Mouse (Mus musculus): ENCODE results near the gene Mptx2. TPM values are rescaled to one million over a fixed set of nuclear protein-coding genes. Genes with fewer than 3 reads are reported as not detected.
"Not testable (repeated sequence)": the region's sequence is repeated elsewhere in the genome, so short reads cannot be mapped to it uniquely, and the experiment has no call there.

The Mptx2 gene
- not detected in 2 replicates for polyA plus RNA-seq (2012; rRNA removed)

- DNase-seq (ENCODE audit: low spot score): no peak
Observed at GRCm38 (mm10) chr1:173277677-173278076, at the start of gene Mptx2. Gene Mptx2, minus strand, starts transcription at chr1:173277777.

GRCm38 (mm10) chr1:173326552-173326951 lies 49.0 kb upstream of the Mptx2 start:
- DNase-seq (ENCODE audit: low spot score): no peak

- DNase-seq (ENCODE audit: low spot score): no peak
Observed at GRCm38 (mm10) chr1:173325395-173325794, 47.8 kb upstream of the Mptx2 start.

- no peak for DNase-seq (ENCODE audit: low spot score)
Observed at GRCm38 (mm10) chr1:173324961-173325360, 47.4 kb upstream of the Mptx2 start.

GRCm38 (mm10) chr1:173323839-173324585 lies 46.4 kb upstream of the Mptx2 start:
- DNase-seq (ENCODE audit: low spot score): no peak

- DNase-seq (ENCODE audit: low spot score): no peak
Observed at GRCm38 (mm10) chr1:173322249-173322627, 44.7 kb upstream of the Mptx2 start.

- DNase-seq (ENCODE audit: low spot score): no peak
Observed at GRCm38 (mm10) chr1:173321593-173322248, 44.1 kb upstream of the Mptx2 start.

GRCm38 (mm10) chr1:173317925-173318477 lies 40.4 kb upstream of the Mptx2 start:
- no peak for DNase-seq (ENCODE audit: low spot score)

GRCm38 (mm10) chr1:173315725-173316124 lies 38.1 kb upstream of the Mptx2 start:
- no peak for DNase-seq (ENCODE audit: low spot score)

- not testable (repeated sequence) for DNase-seq (ENCODE audit: low spot score)
Observed at GRCm38 (mm10) chr1:173313535-173314050, 36.0 kb upstream of the Mptx2 start.

- DNase-seq (ENCODE audit: low spot score): not testable (repeated sequence)
Observed at GRCm38 (mm10) chr1:173302795-173303194, 25.2 kb upstream of the Mptx2 start.

- DNase-seq (ENCODE audit: low spot score): no peak
Observed at GRCm38 (mm10) chr1:173265701-173266100, 11.9 kb downstream of the Mptx2 start, which contains the start of gene Olfr418. Gene Olfr418, plus strand, starts transcription at chr1:173266001.

GRCm38 (mm10) chr1:173249888-173250287 lies 27.7 kb downstream of the Mptx2 start:
- DNase-seq (ENCODE audit: low spot score): no peak

- not testable (repeated sequence) for DNase-seq (ENCODE audit: low spot score)
Observed at GRCm38 (mm10) chr1:173237004-173237403, 40.6 kb downstream of the Mptx2 start.

GRCm38 (mm10) chr1:173227081-173227480 lies 50.5 kb downstream of the Mptx2 start, which contains the start of gene Fcer1a:
Gene Fcer1a, minus strand, starts transcription at chr1:173227214.
- DNase-seq (ENCODE audit: low spot score): no peak

Other genes with a start within 250 kb of the Mptx2 start
- not detected in 2 replicates for gene Olfr1408, start 140.4 kb downstream of the Mptx2 start, polyA plus RNA-seq (2012; rRNA removed)
- gene Olfr1406, start 87.1 kb downstream of the Mptx2 start, polyA plus RNA-seq (2012; rRNA removed): not detected in 2 replicates
- not detected in 2 replicates for gene Olfr218, start 80.0 kb downstream of the Mptx2 start, polyA plus RNA-seq (2012; rRNA removed)
- not detected in 2 replicates for gene Olfr1404, start 65.4 kb downstream of the Mptx2 start, polyA plus RNA-seq (2012; rRNA removed)
- 0.34 and 0.60 TPM in 2 replicates for gene Fcer1a, start 50.6 kb downstream of the Mptx2 start, polyA plus RNA-seq (2012; rRNA removed)
- not detected in 2 replicates for gene Olfr418, start 11.8 kb downstream of the Mptx2 start, polyA plus RNA-seq (2012; rRNA removed)
- gene Ackr1, start 56.0 kb upstream of the Mptx2 start, polyA plus RNA-seq (2012; rRNA removed): 13.7 and 16.6 TPM in 2 replicates
- gene Aim2, start 73.1 kb upstream of the Mptx2 start, polyA plus RNA-seq (2012; rRNA removed): 3.7 and 6.6 TPM in 2 replicates
- gene Cadm3, start 89.9 kb upstream of the Mptx2 start, polyA plus RNA-seq (2012; rRNA removed): 34.3 and 36.2 TPM in 2 replicates
- 0.65 and 1.1 TPM in 2 replicates for gene Ifi206, start 213.3 kb upstream of the Mptx2 start, polyA plus RNA-seq (2012; rRNA removed)